Mouse (Mus musculus) B cell, adult (primary cell): ENCODE measurements around the gene Ints13. TPM values are rescaled to one million over a fixed set of nuclear protein-coding genes. Genes with fewer than 3 reads are reported as not detected.

ENCODE experiments used
- total RNA-seq: library from RNA; stranded (reverse); gene quantifications from 4 replicates; pipeline ENCODE4 v1.2.4, GENCODE M21; 2023; ENCODE audit not compliant: inconsistent age

Gene Ints13
- total RNA-seq: 60.6 to 71.6 TPM (median 66.4 TPM) in 4 replicates

DNA sequence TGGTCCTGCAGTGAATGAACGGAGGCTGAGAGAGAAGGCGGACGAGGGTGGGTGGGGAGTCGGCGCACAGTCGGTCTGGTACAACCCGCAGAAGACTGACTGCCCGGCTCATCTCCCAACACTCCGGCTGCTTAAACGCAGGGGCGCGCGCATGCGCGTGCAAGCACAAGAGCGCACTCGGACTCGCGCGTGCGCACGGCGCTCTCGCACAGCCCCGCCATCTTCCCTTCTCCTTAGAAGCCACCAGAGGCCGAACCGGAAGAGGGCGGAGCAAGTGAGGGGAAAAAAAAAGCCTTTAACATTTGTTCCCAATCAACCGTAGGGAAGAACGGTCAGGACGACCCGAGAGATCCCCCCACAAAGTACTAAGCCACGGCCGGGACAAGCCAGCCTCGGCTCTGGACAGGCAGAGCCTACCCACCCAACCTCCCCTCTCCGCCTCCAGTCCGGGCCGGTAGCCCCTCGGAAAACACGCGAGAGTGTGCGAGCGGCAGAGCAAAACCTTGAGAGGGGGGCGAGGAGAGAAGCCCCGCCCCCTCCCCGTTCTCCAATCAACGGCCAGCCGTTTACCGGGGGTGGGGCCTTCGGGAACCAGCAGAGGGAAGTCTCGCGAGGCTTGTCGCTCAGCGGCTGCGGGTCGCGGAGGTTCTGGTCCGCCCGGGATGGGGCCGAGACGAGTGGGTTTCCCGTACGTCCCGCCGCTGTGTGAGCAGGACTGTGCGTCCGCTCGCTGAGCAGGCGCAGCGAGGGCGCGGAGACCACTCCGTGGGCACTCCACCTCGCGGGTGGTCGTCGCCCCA, at the start of gene Ints13:
Gene Ints13 (minus strand): TSS at position 526 of the 800 bp plus-strand sequence.

GRCm38 (mm10) chr6:146576903-146577302, 732 bp downstream of the Ints13 start, which contains the start of gene Fgfr1op2:
Gene Fgfr1op2, plus strand, starts transcription at chr6:146577203.

DNA sequence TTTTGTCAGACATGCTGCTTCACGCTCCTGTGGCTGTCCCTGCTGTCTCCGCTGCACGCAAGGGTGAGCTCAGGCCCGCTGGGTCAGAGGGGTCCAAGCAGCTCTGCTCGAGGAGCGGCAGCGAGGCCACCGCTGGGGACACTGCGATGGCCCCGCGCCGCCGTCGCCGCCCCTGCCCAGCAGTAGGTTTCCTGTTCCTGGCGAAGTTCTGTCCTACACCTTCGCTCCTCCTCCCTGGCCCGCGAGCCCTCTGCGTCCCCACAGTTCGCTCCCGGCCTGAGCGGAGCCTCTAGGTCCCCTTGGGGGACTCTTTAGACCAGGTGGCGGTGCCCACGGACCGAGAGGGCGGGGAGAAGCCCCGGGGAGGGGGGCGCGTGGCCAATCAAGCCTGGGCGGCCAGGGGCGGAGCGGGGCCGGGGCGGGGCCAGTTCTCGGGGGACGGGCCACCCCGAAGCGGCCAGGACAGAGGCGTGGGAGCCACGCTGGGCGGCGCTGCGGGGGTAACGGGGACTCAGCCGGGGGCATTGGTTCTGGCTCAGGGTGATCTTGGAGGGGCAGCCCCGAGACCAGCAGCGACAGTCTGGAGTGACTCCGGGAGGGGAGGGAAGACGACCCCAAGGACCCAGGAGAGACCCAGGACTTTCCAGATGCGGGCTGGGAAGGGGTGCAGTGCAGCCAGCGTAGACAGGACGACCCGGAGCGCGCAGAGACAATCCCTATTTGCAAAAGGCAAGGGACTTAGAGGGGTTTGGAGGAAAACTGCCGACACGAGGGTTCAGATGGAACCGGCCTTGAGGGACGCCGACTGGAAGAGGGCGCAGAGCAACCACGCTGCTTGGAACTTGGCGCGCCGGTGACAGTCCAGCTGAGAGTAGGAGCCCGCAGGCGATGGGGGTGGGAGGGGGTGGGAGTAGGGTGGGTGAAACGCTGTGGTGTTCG, 75.5 kb downstream of the Ints13 start, which contains the start of gene Itpr2:
Gene Itpr2 (minus strand): TSS at position 358 of the 939 bp plus-strand sequence.

Other genes starting within 250 kb of the Ints13 start
- 157 to 183 TPM (median 161 TPM) in 4 replicates for gene Itpr2, start 75.6 kb downstream of the Ints13 start, total RNA-seq
- 82.8 to 104 TPM (median 91.9 TPM) in 4 replicates for gene Fgfr1op2, start 632 bp downstream of the Ints13 start, total RNA-seq
- 35.7 to 39.7 TPM (median 36.6 TPM) in 4 replicates for gene Med21, start 64.7 kb upstream of the Ints13 start, total RNA-seq
- 5.5 to 9.0 TPM (median 8.3 TPM) in 4 replicates for gene Tm7sf3, start 65.0 kb upstream of the Ints13 start, total RNA-seq
- gene Stk38l, start 147.2 kb upstream of the Ints13 start, total RNA-seq: 14.9 to 20.0 TPM (median 16.5 TPM) in 4 replicates
- gene Arntl2, start 218.2 kb upstream of the Ints13 start, total RNA-seq: not detected in 4 replicates